Mouse (Mus musculus): Measurements from ENCODE around the gene 1600012H06Rik. TPM values are rescaled to one million over a fixed set of nuclear protein-coding genes. Genes with fewer than 3 reads are reported as not detected.
"Not testable (repeated sequence)": the region's sequence is repeated elsewhere in the genome, so short reads cannot be mapped to it uniquely, and the experiment has no call there.

Gene 1600012H06Rik
- total RNA-seq, 2 experiments from 2014 or later: 17.3 to 20.1 TPM

- DNase-seq (ENCODE audit: low spot score in 2 of 2); intact Hi-C loops (cut with DNase I): not testable (repeated sequence)
Measured at GRCm38 (mm10) chr17:14993139-14993832, 50.3 kb downstream of the 1600012H06Rik start.

DNA sequence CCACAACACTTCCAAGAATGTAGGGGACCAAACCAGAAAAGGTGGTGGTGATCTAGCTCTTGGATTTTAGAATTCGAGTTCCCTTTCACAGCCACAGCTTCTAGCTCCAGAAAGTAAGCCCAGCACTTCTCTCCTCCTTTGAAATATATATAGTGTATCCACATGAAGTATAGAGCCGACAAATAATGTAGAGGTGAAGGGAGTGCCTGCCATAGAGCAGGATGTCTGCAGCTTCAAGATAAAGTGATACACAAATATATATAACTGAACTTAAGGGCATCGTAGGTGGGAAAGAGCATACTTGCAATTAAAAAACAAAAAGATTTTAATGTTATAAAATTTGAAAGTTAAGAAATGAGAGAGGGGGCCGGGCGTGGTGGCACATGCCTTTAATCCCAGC, 51.2 kb downstream of the 1600012H06Rik start:
- DNase-seq (ENCODE audit: low spot score in 2 of 2); intact Hi-C loops (cut with DNase I): not testable (repeated sequence)

DNA sequence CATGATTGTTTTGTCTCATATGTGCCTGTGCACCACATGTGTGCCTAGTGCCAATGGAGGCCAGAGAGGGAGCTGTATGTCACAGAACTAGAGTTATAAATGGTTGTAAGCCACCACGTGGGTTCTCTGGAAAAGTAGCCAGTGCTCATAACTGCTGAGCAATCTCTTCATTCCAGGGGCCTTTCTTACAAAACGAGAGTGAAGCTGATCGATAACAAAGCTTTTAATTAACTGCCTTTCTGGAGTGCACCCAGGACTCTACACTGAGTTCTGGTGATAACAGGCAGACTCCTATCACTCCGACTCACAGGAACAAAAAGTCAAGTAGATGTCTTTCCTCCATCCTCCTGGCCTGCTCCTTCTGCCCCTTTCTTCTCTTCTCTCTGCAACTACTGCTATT, 57.1 kb downstream of the 1600012H06Rik start:
- DNase-seq (ENCODE audit: low spot score in 2 of 2); intact Hi-C loops (cut with DNase I): not testable (repeated sequence)

DNA sequence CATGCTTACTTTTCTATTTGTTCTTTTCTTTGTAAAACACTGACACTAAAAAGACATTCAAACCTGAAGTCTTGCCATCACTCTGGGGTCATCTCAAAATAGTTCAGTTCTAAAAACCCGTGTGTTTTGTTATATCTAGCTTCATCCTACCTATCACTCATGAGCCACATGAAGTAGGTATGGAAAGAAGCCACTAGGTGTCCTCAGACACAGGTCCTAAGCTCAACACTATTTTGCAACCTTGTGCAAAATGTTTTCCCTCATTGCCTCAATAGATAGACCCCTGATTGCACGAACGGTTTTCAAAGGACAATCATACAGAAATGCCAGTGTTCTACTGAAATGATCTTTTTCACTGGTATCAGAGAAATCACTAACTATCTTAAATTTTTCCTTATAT, 66.1 kb downstream of the 1600012H06Rik start:
- DNase-seq (ENCODE audit: low spot score in 2 of 2); intact Hi-C loops (cut with DNase I): not testable (repeated sequence)

Other genes with a start within 250 kb of the 1600012H06Rik start
- gene Thbs2, start 248.9 kb upstream of the 1600012H06Rik start, total RNA-seq (2021): 1 to 10 TPM; 6.8 to 8.7 TPM
- gene Wdr27, start within 50 bp of the 1600012H06Rik start, total RNA-seq (2021): 1 to 10 TPM; 3.0 to 3.5 TPM
- gene Phf10, start 18.1 kb downstream of the 1600012H06Rik start, total RNA-seq (2021): 10 to 100 TPM; 58.3 to 62.7 TPM
- 1 to 10 TPM; 4.8 to 4.9 TPM for gene 9030025P20Rik, start 35.3 kb downstream of the 1600012H06Rik start, total RNA-seq (2021)
- not detected for gene Gm3417, start 35.6 kb downstream of the 1600012H06Rik start, total RNA-seq (2021)
- 1 to 10 TPM; 2.8 to 5.2 TPM for gene Gm3435, start 67.0 kb downstream of the 1600012H06Rik start, total RNA-seq (2021)
- gene Ermard, start 98.0 kb downstream of the 1600012H06Rik start, total RNA-seq (2021): 10 to 100 TPM; 44.3 to 51.9 TPM
- gene Tcte3, start 98.3 kb downstream of the 1600012H06Rik start, total RNA-seq (2021): under 1 TPM; 0.51 to 0.70 TPM
- gene Gm3448, start 98.4 kb downstream of the 1600012H06Rik start, total RNA-seq (2021): 1 to 10 TPM; 4.5 to 8.1 TPM

All from left cerebral cortex, postnatal 14 days (tissue).